Mouse (Mus musculus) hindbrain, embryonic 11.5 days (tissue): Measurements from ENCODE around the gene Nell1. TPM values are rescaled to one million over a fixed set of nuclear protein-coding genes. Genes with fewer than 3 reads are reported as not detected.

Source experiments
- polyA plus RNA-seq: library from polyadenylated mRNA; unstranded; fragments of >200 nt; fragmentation: Nextera tagmentation; extraction: Ambion mirVana; gene quantifications from 2 replicates; pipeline ENCODE4 v1.2.1, GENCODE M21; 2014

Nell1 gene
- polyA plus RNA-seq, 1 experiment from 2014 or later, result 3.1 TPM

Other genes with a start within 250 kb of the Nell1 start
- gene Htatip2, start 215.7 kb upstream of the Nell1 start, polyA plus RNA-seq, result 3.3 and 4.4 TPM in 2 replicates
- gene Prmt3, start 196.5 kb upstream of the Nell1 start, polyA plus RNA-seq, result 53.5 and 56.8 TPM in 2 replicates
- 5.2 and 5.4 TPM in 2 replicates for gene Slc6a5, start 64.7 kb upstream of the Nell1 start, polyA plus RNA-seq